Mouse (Mus musculus) skeletal muscle tissue, adult 2 months (tissue): ENCODE measurements around the gene Peg10.
"Not testable (repeated sequence)": the region's sequence is repeated elsewhere in the genome, so short reads cannot be mapped to it uniquely, and the experiment has no call there.

Source experiments
- DNase-seq: peaks from one replicate; pipeline ENCODE4 v3.0.0-alpha.2; 2012; ENCODE audit warnings: low read depth, low spot score

The Peg10 gene

GRCm38 (mm10) chr6:4748506-4748961, 1.4 kb downstream of the Peg10 start:
- DNase-seq, result no peak

- DNase-seq, result peak; percentile 95
Observed at GRCm38 (mm10) chr6:4749091-4749490, 2.0 kb downstream of the Peg10 start.

GRCm38 (mm10) chr6:4751355-4751754, 4.2 kb downstream of the Peg10 start:
- DNase-seq, result no peak

GRCm38 (mm10) chr6:4754286-4754685, 7.2 kb downstream of the Peg10 start:
- DNase-seq, result no peak

GRCm38 (mm10) chr6:4754886-4755285, 7.8 kb downstream of the Peg10 start:
- DNase-seq, result no peak

GRCm38 (mm10) chr6:4761415-4762142, 14.5 kb downstream of the Peg10 start:
- DNase-seq, result not testable (repeated sequence)

- DNase-seq, result no peak
Observed at GRCm38 (mm10) chr6:4762252-4762651, 15.1 kb downstream of the Peg10 start.

- DNase-seq, result no peak
Observed at GRCm38 (mm10) chr6:4796281-4796680, 49.2 kb downstream of the Peg10 start.

- not testable (repeated sequence) for DNase-seq
Observed at GRCm38 (mm10) chr6:4797317-4797716, 50.2 kb downstream of the Peg10 start.

GRCm38 (mm10) chr6:4798382-4798781, 51.3 kb downstream of the Peg10 start:
- no peak for DNase-seq

GRCm38 (mm10) chr6:4799359-4799758, 52.3 kb downstream of the Peg10 start:
- no peak for DNase-seq

GRCm38 (mm10) chr6:4806981-4807380, 59.9 kb downstream of the Peg10 start:
- DNase-seq, result no peak
